Mouse (Mus musculus) liver, adult 2 months (tissue): ENCODE data around the gene Fth1.

Experiments used
- CTCF ChIP-seq: fragments of 200-500 bp; IDR thresholded peaks from 2 replicates; pipeline ENCODE4 v1.5.1; 2011; ENCODE audit warnings: low read depth, low read length, control low read depth
- POLR2A ChIP-seq: fragments of 200-500 bp; IDR thresholded peaks from 2 replicates; pipeline ENCODE4 v1.6.1; 2011; ENCODE audit warnings: low read length, control low read depth; ENCODE audit not compliant: insufficient read depth; ENCODE audit errors: extremely low read depth

- TF ChIP-seq CTCF (no peak), POLR2A (peak; percentile 63; the same call in 1 of the 2 replicates)
Measured at GRCm38 (mm10) chr19:10017637-10018526, 37.5 kb downstream of the Fth1 start.
